Mouse (Mus musculus): Measurements from ENCODE around the gene Osbpl9. TPM values are rescaled to one million over a fixed set of nuclear protein-coding genes. Genes with fewer than 3 reads are reported as not detected.

Osbpl9 gene
- polyA plus RNA-seq, 1 experiment from 2014 or later: 52.0 TPM

DNA sequence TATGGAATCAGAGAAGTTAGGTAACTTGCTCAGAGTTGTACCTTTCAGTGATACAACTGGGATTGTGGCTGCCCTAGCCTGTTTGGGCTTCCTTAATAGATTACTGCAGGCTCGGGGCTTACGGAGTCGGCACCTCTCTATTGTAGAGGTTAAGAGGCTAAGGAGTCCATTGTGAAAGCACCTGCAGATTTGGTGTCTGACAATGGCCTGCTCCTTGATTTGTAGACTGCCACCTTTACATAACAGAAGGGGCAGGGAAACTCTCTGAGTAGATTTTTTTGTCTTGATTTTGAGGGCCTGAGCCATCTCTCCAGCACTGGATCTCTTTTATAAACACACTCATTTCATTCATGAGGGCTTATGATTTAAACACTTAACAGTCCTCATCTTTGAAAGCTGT lies 175.5 kb downstream of the Osbpl9 start:
- Histone ChIP-seq H3K36me3 (ENCODE audit: control insufficient read depth, insufficient read depth, low read length) (peaks cover 79% of the 10 kb centered on the region), H3K9ac (ENCODE audit: low read length) (no peak overlapping the region), H3K4me2 (ENCODE audit: low read length) (no peak overlapping the region), H3K27me3 (ENCODE audit: control insufficient read depth, insufficient read depth, low read length) (no peaks in the 10 kb centered on the region), H3K27ac (replicated peaks in 1 of 2; ENCODE audit: control insufficient read depth in 1 of 2, insufficient read depth in 1 of 2, low read depth in 2 of 2, low read length in 2 of 2) (no peak overlapping the region), H3K9me3 (ENCODE audit: control insufficient read depth, low read length) (no peaks in the 10 kb centered on the region), H3K4me3 (ENCODE audit: control insufficient read depth in 1 of 2, insufficient read depth in 1 of 2, low read depth in 1 of 2, low read length in 2 of 2) (no peak overlapping the region), H3K4me1 (ENCODE audit: control insufficient read depth in 2 of 2, insufficient read depth in 2 of 2, low read length in 2 of 2) (no peaks in the 10 kb centered on the region)
- WGBS: 86% methylated on average over 3 of the region's 3 CpGs
- ATAC-seq (ENCODE audit: insufficient number of reproducible peaks, insufficient read depth, low FRiP score, low read depth): no peak

DNA sequence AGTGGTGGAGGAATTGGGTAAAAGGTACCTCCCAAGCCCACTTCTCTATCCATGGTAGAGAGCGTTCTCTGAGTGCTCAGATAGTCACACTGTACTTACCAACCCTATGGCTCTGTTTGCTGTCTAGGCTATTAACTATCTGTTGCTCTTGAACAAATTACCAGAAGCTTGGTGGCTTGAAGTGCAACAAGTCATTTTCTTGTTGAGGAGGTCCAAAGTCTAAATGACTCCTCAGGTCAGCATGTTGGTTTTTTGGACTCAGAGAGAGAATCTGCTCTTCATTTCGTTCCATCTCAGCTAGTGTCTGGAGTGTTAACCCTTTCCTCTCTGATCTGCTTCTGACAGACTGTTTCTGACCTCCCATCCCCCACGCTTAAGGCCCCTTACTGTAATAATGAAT lies 177.0 kb downstream of the Osbpl9 start:
- ATAC-seq (ENCODE audit: insufficient number of reproducible peaks, insufficient read depth, low FRiP score, low read depth): no peak
- no peak overlapping the region for H3K4me2 ChIP-seq (ENCODE audit: low read length)
- H3K4me3 ChIP-seq (ENCODE audit: control insufficient read depth in 1 of 2, insufficient read depth in 1 of 2, low read depth in 1 of 2, low read length in 2 of 2): no peak overlapping the region
- 68% methylated on average over 3 of the region's 3 CpGs for WGBS
- no peaks in the 10 kb centered on the region for H3K4me1 ChIP-seq (ENCODE audit: control insufficient read depth in 2 of 2, insufficient read depth in 2 of 2, low read length in 2 of 2)
- no peak overlapping the region for H3K9ac ChIP-seq (ENCODE audit: low read length)
- H3K27ac ChIP-seq (replicated peaks in 1 of 2; ENCODE audit: control insufficient read depth in 1 of 2, insufficient read depth in 1 of 2, low read depth in 2 of 2, low read length in 2 of 2): no peak overlapping the region
- no peaks in the 10 kb centered on the region for H3K9me3 ChIP-seq (ENCODE audit: control insufficient read depth, low read length)
- peaks cover 76% of the 10 kb centered on the region for H3K36me3 ChIP-seq (ENCODE audit: control insufficient read depth, insufficient read depth, low read length)
- H3K27me3 ChIP-seq (ENCODE audit: control insufficient read depth, insufficient read depth, low read length): no peaks in the 10 kb centered on the region

DNA sequence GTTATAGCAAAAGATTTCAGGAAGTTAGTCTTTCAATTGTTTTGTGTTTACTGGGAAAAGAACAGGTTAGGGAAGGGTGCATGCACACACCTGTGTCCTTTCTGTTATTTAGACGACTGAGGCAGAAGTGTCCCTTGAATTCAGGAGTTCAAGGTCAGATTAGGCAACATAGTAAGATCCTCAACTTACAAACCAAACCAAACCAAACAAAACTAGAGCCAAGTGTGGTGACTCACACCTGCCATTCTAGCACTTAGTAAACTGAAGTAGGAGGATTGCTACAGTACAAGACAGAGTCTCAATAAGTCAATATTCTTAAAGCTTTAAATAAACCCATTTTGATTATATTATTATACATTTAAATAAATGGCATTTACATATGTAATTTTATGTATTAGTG lies 180.1 kb downstream of the Osbpl9 start:
- Histone ChIP-seq H3K27me3 (ENCODE audit: control insufficient read depth, insufficient read depth, low read length) (no peaks in the 10 kb centered on the region), H3K9ac (ENCODE audit: low read length) (no peak overlapping the region), H3K9me3 (ENCODE audit: control insufficient read depth, low read length) (no peaks in the 10 kb centered on the region), H3K4me3 (ENCODE audit: control insufficient read depth in 1 of 2, insufficient read depth in 1 of 2, low read depth in 1 of 2, low read length in 2 of 2) (no peak overlapping the region), H3K4me1 (ENCODE audit: control insufficient read depth in 2 of 2, insufficient read depth in 2 of 2, low read length in 2 of 2) (no peaks in the 10 kb centered on the region), H3K27ac (replicated peaks in 1 of 2; ENCODE audit: control insufficient read depth in 1 of 2, insufficient read depth in 1 of 2, low read depth in 2 of 2, low read length in 2 of 2) (no peak overlapping the region), H3K4me2 (ENCODE audit: low read length) (no peak overlapping the region), H3K36me3 (ENCODE audit: control insufficient read depth, insufficient read depth, low read length) (peaks cover 70% of the 10 kb centered on the region)
- no peak for ATAC-seq (ENCODE audit: insufficient number of reproducible peaks, insufficient read depth, low FRiP score, low read depth)
- WGBS: 70% methylated on average over 1 of the region's 1 CpGs

DNA sequence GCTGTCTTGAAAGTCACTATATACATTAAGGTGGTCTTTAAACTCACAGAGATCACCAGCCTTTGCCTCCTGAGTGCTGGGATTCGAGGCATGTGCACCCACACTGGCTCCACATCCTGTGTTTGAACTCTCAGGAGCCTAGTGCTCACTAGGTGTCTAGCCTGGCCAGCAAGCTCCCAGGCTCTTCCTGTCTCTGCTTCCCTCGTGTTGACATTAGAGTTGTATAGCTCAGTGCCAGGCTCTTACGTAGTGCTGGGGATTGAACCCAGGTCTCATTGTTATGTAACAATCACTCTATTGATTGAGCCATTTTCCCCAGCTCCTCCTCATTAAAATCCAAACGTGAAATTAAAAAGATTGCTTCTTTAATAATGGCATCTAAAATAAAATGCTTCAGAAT lies 182.8 kb downstream of the Osbpl9 start:
- no peak overlapping the region for H3K4me3 ChIP-seq (ENCODE audit: control insufficient read depth in 1 of 2, insufficient read depth in 1 of 2, low read depth in 1 of 2, low read length in 2 of 2)
- no peak for ATAC-seq (ENCODE audit: insufficient number of reproducible peaks, insufficient read depth, low FRiP score, low read depth)
- H3K4me1 ChIP-seq (ENCODE audit: control insufficient read depth in 2 of 2, insufficient read depth in 2 of 2, low read length in 2 of 2): no peaks in the 10 kb centered on the region
- H3K9ac ChIP-seq (ENCODE audit: low read length): no peak overlapping the region
- no peak overlapping the region for H3K4me2 ChIP-seq (ENCODE audit: low read length)
- no peak overlapping the region for H3K27ac ChIP-seq (replicated peaks in 1 of 2; ENCODE audit: control insufficient read depth in 1 of 2, insufficient read depth in 1 of 2, low read depth in 2 of 2, low read length in 2 of 2)
- H3K27me3 ChIP-seq (ENCODE audit: control insufficient read depth, insufficient read depth, low read length): no peaks in the 10 kb centered on the region
- no peaks in the 10 kb centered on the region for H3K9me3 ChIP-seq (ENCODE audit: control insufficient read depth, low read length)
- peaks cover 54% of the 10 kb centered on the region for H3K36me3 ChIP-seq (ENCODE audit: control insufficient read depth, insufficient read depth, low read length)
- 74% methylated on average over 4 of the region's 4 CpGs for WGBS

DNA sequence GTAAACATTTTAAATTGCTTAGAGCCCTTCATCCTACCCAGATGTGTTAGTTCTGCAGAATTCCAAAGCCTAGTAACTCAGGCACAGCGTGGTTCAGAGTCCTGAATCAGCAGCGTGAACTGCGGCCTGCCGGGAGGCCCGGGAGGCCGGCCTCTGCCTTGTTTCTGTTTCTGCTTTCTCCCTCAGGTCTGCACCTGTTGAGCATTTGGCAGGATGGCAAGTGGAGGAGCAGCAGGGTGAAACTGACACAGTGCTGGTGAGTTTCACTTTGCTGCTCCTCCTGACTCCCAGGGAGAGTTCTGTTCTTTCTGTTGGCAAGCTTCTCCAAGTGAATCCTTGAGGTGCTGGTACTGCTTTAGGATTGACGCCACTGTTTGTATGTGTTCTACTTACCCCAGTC lies 184.6 kb downstream of the Osbpl9 start:
- Histone ChIP-seq H3K27ac (replicated peaks in 1 of 2; ENCODE audit: control insufficient read depth in 1 of 2, insufficient read depth in 1 of 2, low read depth in 2 of 2, low read length in 2 of 2) (no peak overlapping the region), H3K36me3 (ENCODE audit: control insufficient read depth, insufficient read depth, low read length) (peaks cover 53% of the 10 kb centered on the region), H3K9me3 (ENCODE audit: control insufficient read depth, low read length) (no peaks in the 10 kb centered on the region), H3K4me2 (ENCODE audit: low read length) (no peak overlapping the region), H3K4me1 (ENCODE audit: control insufficient read depth in 2 of 2, insufficient read depth in 2 of 2, low read length in 2 of 2) (no peaks in the 10 kb centered on the region), H3K9ac (ENCODE audit: low read length) (no peak overlapping the region), H3K4me3 (ENCODE audit: control insufficient read depth in 1 of 2, insufficient read depth in 1 of 2, low read depth in 1 of 2, low read length in 2 of 2) (no peak overlapping the region), H3K27me3 (ENCODE audit: control insufficient read depth, insufficient read depth, low read length) (no peaks in the 10 kb centered on the region)
- no peak for ATAC-seq (ENCODE audit: insufficient number of reproducible peaks, insufficient read depth, low FRiP score, low read depth)
- WGBS: 71% methylated on average over 7 of the region's 7 CpGs

DNA sequence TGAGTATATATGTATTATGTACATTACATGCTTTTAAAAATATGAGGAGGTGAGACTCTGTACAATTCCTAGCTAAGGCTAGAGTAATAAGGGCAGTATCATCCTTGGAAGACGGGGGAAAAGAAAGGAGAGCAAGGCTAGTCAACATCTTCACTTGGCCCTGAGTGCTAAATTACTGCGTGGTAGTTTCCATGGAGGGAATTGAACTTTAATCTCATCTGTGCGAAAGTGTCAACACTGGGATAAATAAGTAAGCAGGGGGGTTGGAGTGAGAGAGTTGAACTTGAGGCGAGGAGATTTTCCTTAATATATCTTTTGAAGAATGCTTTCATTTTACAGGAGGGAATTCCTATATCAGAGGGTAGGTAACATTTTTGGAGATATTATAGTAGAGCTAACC lies 188.0 kb downstream of the Osbpl9 start:
- no peak overlapping the region for H3K4me3 ChIP-seq (ENCODE audit: control insufficient read depth in 1 of 2, insufficient read depth in 1 of 2, low read depth in 1 of 2, low read length in 2 of 2)
- no peaks in the 10 kb centered on the region for H3K27me3 ChIP-seq (ENCODE audit: control insufficient read depth, insufficient read depth, low read length)
- no peak overlapping the region for H3K9ac ChIP-seq (ENCODE audit: low read length)
- no peak overlapping the region for H3K27ac ChIP-seq (replicated peaks in 1 of 2; ENCODE audit: control insufficient read depth in 1 of 2, insufficient read depth in 1 of 2, low read depth in 2 of 2, low read length in 2 of 2)
- no peaks in the 10 kb centered on the region for H3K9me3 ChIP-seq (ENCODE audit: control insufficient read depth, low read length)
- no peaks in the 10 kb centered on the region for H3K4me1 ChIP-seq (ENCODE audit: control insufficient read depth in 2 of 2, insufficient read depth in 2 of 2, low read length in 2 of 2)
- WGBS: 86% methylated on average over 4 of the region's 4 CpGs
- no peak overlapping the region for H3K4me2 ChIP-seq (ENCODE audit: low read length)
- peaks cover 30% of the 10 kb centered on the region for H3K36me3 ChIP-seq (ENCODE audit: control insufficient read depth, insufficient read depth, low read length)
- no peak for ATAC-seq (ENCODE audit: insufficient number of reproducible peaks, insufficient read depth, low FRiP score, low read depth)

MicroRNA genes within 50 kb of the gene (microRNA counts, 519-probe panel; counts per million panel counts)
- microRNA mmu-miR-761: 322 counts per million, percentile 70 among the panel's probes with 10 or more counts

Small RNA genes within 50 kb of the gene (microRNA-seq; reads per million reads assigned to microRNA genes)
- gene Mir761: not detected

Other genes with a start within 250 kb of the Osbpl9 start
- 37.5 and 37.9 TPM in 2 replicates for gene Nrd1, start 201.6 kb downstream of the Osbpl9 start, polyA plus RNA-seq (2014; fragmentation: Nextera tagmentation; extraction: Ambion mirVana)
- gene Calr4, start 32.2 kb upstream of the Osbpl9 start, polyA plus RNA-seq (2014; fragmentation: Nextera tagmentation; extraction: Ambion mirVana): 0.12 and 0.20 TPM in 2 replicates
- gene Eps15, start 78.0 kb upstream of the Osbpl9 start, polyA plus RNA-seq (2014; fragmentation: Nextera tagmentation; extraction: Ambion mirVana): 29.2 and 33.0 TPM in 2 replicates
- 7.7 and 8.2 TPM in 2 replicates for gene Ttc39a, start 204.4 kb upstream of the Osbpl9 start, polyA plus RNA-seq (2014; fragmentation: Nextera tagmentation; extraction: Ambion mirVana)